Mouse (Mus musculus) hindbrain, embryonic 11.5 days (tissue): ENCODE results near the gene Osbpl3. TPM values are rescaled to one million over a fixed set of nuclear protein-coding genes. Genes with fewer than 3 reads are reported as not detected.

Experiments
- ATAC-seq: fragments of 200-750 bp; cut with Nextera tagmentation; 2 replicates; pipeline ENCODE4 v1.8.0; 2017; ENCODE audit warnings: mild to moderate bottlenecking, moderate TSS enrichment, moderate library complexity; ENCODE audit not compliant: low FRiP score
- DNase-seq: peaks from one replicate; pipeline ENCODE4 v3.0.0-alpha.2; 2015; ENCODE audit warnings: low spot score
- H3K27ac ChIP-seq: fragments of 300-500 bp; sonication (generic); 2 replicates; pipeline ENCODE4 v1.5.1; 2014; ENCODE audit warnings: mild to moderate bottlenecking, low read depth, low read length
- H3K27me3 ChIP-seq: fragments of 300-500 bp; sonication (generic); 2 replicates; pipeline ENCODE4 v1.6.1; 2014; ENCODE audit warnings: mild to moderate bottlenecking, low read length, moderate library complexity, mixed read lengths; ENCODE audit not compliant: control insufficient read depth, insufficient read depth
- H3K36me3 ChIP-seq: fragments of 300-500 bp; sonication (generic); 2 replicates; pipeline ENCODE4 v1.6.1; 2014; ENCODE audit warnings: mild to moderate bottlenecking, low read length, moderate library complexity, mixed read lengths; ENCODE audit not compliant: control insufficient read depth, insufficient read depth
- H3K4me1 ChIP-seq: fragments of 300-500 bp; sonication (generic); replicated peaks from 2 replicates; pipeline ENCODE4 v1.6.1; 2014; ENCODE audit warnings: low read length, mixed read lengths; ENCODE audit not compliant: control insufficient read depth, insufficient read depth
- H3K4me2 ChIP-seq: fragments of 300-500 bp; sonication (generic); replicated peaks from 2 replicates; pipeline ENCODE4 v1.6.1; 2014; ENCODE audit warnings: mild to moderate bottlenecking, low read depth, low read length
- H3K4me3 ChIP-seq: fragments of 300-500 bp; sonication (generic); 2 replicates; pipeline ENCODE4 v1.5.1; 2014; ENCODE audit warnings: low read depth, low read length
- H3K9ac ChIP-seq: fragments of 300-500 bp; sonication (generic); 2 replicates; pipeline ENCODE4 v1.6.1; 2014; ENCODE audit warnings: low read depth, low read length
- H3K9me3 ChIP-seq: fragments of 300-500 bp; sonication (generic); 2 replicates; pipeline ENCODE4 v1.6.1; 2016; ENCODE audit warnings: low read length; ENCODE audit not compliant: control insufficient read depth
- WGBS: fragments of 180-500 bp; shearing (Covaris S2); extraction: QIAGEN DNeasy Blood & Tissue Kit; methylation state at CpG from one replicate; pipeline ENCODE4 v1.1.7; 2014; 5-methylcytosine and 5-hydroxymethylcytosine counted together
- polyA plus RNA-seq: library from polyadenylated mRNA; unstranded; fragments of >200 nt; fragmentation: Nextera tagmentation; extraction: Ambion mirVana; gene quantifications from 2 replicates; pipeline ENCODE4 v1.2.1, GENCODE M21; 2014

The Osbpl3 gene
- polyA plus RNA-seq, 1 experiment from 2014 or later: 7.2 TPM

DNA sequence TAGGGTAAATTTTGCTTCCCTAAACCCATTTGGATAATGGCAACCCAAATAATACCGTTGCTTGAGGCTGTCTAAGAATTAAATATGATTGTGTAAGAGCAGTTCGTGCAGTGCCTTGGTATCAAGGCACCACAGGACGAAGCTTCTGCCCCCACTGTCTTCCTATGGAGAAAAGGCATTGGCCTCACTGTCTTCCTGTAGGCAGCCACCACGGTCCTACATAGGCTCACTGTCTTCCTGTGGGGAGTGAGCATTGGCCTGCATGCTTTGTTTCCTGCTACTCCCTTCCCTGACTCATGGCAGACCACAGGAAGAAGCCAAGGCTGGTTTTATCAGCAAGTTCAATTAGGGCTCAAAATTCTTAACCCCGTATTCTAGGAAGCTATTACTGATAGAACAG lies 3.3 kb upstream of the Osbpl3 start:
- DNase-seq (no peak), ATAC-seq (no peak)
- no peaks in the 10 kb centered on the region for H3K36me3 ChIP-seq
- WGBS: 82% methylated on average over 5 of the region's 5 CpGs
- H3K4me1 ChIP-seq: no peaks in the 10 kb centered on the region
- no peaks in the 10 kb centered on the region; the same call in 1 of the 2 replicates for H3K27me3 ChIP-seq
- H3K9ac ChIP-seq: no peak overlapping the region
- no peaks in the 10 kb centered on the region for H3K9me3 ChIP-seq
- H3K4me2 ChIP-seq: no peak overlapping the region
- no peak overlapping the region for H3K4me3 ChIP-seq
- no peak overlapping the region for H3K27ac ChIP-seq

DNA sequence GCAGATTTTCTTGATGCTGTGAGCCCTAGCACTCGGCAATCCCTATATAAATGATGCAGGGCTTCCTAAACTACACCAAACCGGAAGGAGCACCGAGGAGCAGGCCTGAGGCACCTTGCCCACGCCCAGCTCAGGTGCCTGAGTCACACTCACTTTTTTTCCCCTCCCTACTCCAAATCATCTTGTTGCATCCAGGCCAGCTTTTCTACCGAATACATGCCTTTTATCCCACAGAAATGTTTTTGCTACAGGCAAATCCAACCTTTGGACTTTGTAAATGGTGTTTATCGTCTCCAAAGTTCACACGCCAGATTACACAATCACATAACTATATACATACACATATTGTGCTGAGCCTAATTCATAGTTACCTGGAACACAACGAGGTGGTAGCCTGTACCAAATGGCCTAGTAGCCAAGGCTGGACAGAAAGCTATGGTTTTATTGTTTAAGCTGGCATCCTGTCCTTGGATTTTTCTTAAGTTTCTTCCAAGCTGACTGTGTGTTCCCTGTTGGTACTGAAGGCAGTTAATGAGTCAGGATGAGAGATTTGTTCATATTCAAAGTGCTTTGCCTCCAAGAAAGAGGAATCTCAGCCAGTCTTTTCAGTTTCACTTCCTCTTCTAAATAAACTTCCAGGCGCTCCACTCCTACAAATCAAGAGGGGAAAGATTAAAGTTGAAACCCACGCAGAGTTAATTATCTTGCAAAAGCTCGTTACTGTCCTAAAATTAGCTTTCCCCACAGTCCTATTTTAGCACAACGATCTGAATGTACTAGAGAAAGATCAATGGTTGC lies 1.7 kb upstream of the Osbpl3 start:
- ATAC-seq: no peak
- Histone ChIP-seq H3K27ac (no peak overlapping the region), H3K4me1 (no peaks in the 10 kb centered on the region), H3K9ac (no peak overlapping the region), H3K9me3 (no peaks in the 10 kb centered on the region), H3K27me3 (no peaks in the 10 kb centered on the region; the same call in 1 of the 2 replicates), H3K36me3 (no peaks in the 10 kb centered on the region), H3K4me3 (no peak overlapping the region), H3K4me2 (no peak overlapping the region)
- no peak for DNase-seq
- 89% methylated on average over 12 of the region's 12 CpGs for whole genome bisulfite sequencing

DNA sequence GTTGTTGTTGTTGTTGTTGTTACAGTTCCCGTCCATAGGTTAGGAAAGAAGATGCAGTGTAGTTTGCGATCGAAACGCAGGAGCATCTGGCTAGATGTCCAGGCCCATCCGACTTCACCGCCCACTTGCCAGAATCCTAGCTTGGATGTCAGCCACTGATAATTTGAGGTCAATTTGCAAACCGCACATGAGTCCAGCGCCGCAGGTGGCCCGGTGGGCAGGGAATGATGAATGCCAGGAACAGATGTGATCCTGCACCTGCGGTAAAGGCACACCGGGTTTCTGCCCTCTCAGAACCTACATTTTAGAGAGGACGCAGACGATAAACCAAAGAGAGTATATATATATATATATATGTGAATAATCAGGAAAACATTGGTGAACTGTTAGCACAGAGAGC lies 705 bp upstream of the Osbpl3 start:
- ATAC-seq: no peak; the same call in 1 of the 2 replicates

DNA sequence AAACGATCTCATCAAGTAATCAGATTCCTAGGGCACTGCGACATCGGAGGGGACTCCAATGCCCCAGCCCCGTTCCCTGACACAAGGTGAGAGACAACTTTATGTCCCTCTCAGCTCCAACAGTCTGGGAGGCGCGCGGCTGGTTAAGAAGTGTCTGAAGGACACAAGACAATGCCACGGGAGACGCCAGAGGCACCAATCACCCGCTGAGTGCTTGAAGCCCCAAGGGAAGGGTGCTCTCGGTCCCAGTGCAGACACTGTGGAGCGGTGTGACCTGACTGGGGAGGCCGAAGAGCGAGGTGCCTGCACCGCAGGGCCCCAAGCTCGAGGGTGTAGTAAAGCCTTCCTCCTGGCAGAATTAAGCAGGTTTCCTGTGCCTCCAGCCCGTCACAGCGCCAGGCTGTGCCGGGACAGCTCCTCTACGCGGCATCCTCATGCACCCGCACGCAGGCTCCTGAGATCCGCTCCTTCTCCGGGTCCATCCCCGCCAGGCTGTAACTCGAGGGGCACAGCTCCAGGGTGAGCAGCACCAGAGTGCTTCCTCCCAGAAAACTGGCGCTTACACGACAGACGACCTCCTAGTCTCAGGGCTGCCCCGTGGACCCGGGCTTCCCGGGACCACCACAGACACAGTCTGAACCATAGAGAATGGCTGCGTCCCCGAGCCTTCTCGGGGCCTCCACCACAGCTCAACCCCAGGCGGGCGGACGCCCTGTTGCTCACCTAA lies 736 bp downstream of the Osbpl3 start:
- H3K4me3 ChIP-seq: peak overlapping the region; percentile 71
- DNase-seq: peak; percentile 67

More for the DNA sequence above, 705 bp upstream of the Osbpl3 start:
- Histone ChIP-seq H3K4me3 (peak overlapping the region; percentile 6), H3K27ac (no peak overlapping the region), H3K27me3 (no peaks in the 10 kb centered on the region; the same call in 1 of the 2 replicates), H3K9ac (peak overlapping the region; percentile 19; the same call in 1 of the 2 replicates), H3K36me3 (no peaks in the 10 kb centered on the region), H3K4me2 (peak overlapping the region; percentile 97), H3K9me3 (no peaks in the 10 kb centered on the region), H3K4me1 (no peaks in the 10 kb centered on the region)
- 67% methylated on average over 14 of the region's 14 CpGs for WGBS
- DNase-seq: peak; percentile 16

DNA sequence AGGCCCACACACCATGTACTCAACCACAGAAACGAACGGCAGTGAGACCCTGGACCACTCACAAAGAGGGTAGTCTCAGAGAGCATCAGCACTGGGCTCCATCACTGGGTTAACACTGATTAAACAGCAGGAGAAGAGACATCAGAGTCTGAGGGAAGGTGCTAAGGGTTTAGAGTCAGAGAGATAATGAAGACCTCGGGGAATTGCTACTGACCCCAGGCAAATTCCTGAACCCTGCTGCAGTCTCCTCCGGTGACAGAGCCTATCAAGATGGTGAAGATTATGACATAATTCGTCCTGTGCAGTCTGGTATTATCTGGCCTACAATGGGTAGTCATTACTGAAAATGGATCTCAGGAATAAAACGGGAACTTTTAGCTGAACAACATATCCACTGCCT lies 2.4 kb downstream of the Osbpl3 start:
- ATAC-seq (no peak), DNase-seq (no peak)
- H3K4me2 ChIP-seq: no peak overlapping the region

More for the DNA sequence above, 736 bp downstream of the Osbpl3 start:
- H3K27ac ChIP-seq: no peak overlapping the region
- no peaks in the 10 kb centered on the region for H3K36me3 ChIP-seq
- H3K9me3 ChIP-seq: no peaks in the 10 kb centered on the region
- no peaks in the 10 kb centered on the region for H3K4me1 ChIP-seq
- H3K4me2 ChIP-seq: peak overlapping the region; percentile 97
- ATAC-seq: peak; percentile 66
- under 1% methylated on average over 39 of the region's 39 CpGs for WGBS
- no peaks in the 10 kb centered on the region; the same call in 1 of the 2 replicates for H3K27me3 ChIP-seq
- H3K9ac ChIP-seq: peak overlapping the region; percentile 77

DNA sequence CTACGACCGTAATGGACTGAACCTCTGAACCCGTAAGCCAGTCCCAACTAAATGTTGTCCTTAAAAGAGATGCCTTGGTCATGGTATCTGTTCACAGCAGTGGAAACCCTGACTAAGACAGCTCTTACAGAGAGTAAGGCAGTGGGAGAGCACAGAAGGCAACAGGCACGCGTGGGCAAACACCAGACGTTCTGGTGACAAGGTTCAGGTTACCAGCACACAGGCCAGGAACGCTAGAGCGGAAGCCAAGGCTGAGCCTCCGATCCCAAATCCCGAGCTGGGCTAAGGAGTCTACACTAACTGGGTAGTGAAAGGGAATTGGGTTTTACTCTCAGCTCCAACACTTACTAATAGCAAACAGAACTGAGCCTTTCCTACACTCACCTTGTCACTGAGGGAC lies 3.8 kb downstream of the Osbpl3 start:
- Histone ChIP-seq H3K27ac (no peak overlapping the region), H3K9ac (no peak overlapping the region), H3K4me3 (no peak overlapping the region), H3K4me1 (no peaks in the 10 kb centered on the region), H3K9me3 (no peaks in the 10 kb centered on the region), H3K27me3 (no peaks in the 10 kb centered on the region; the same call in 1 of the 2 replicates), H3K36me3 (no peaks in the 10 kb centered on the region), H3K4me2 (no peak overlapping the region)
- 91% methylated on average over 10 of the region's 10 CpGs for WGBS
- DNase-seq (no peak), ATAC-seq (no peak)

More for the DNA sequence above, 2.4 kb downstream of the Osbpl3 start:
- Histone ChIP-seq H3K4me1 (no peaks in the 10 kb centered on the region), H3K9me3 (no peaks in the 10 kb centered on the region), H3K9ac (no peak overlapping the region), H3K36me3 (no peaks in the 10 kb centered on the region), H3K27ac (no peak overlapping the region), H3K27me3 (no peaks in the 10 kb centered on the region; the same call in 1 of the 2 replicates), H3K4me3 (no peak overlapping the region)
- 62% methylated on average over 6 of the region's 6 CpGs for WGBS

DNA sequence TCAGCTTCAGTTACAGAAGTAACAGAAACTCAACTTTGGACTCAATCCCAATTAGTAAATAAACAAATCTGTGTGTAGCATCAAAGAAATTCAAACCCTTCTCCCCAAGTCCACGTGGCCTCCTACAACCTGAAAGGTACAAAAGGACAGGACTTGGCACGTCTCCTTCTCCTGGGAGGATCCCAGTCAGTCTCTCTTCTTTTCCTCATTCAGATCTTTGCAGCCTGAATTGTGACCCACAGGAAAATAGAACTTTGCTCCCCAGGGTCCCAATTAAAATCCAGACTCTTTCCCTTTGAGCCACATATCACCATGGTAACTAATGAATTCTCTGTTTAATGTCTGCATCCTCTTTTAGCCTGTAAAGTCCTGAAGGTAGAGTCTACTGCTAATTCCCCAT lies 10.4 kb downstream of the Osbpl3 start:
- WGBS: 65% methylated on average over 2 of the region's 2 CpGs
- no peak for ATAC-seq

DNA sequence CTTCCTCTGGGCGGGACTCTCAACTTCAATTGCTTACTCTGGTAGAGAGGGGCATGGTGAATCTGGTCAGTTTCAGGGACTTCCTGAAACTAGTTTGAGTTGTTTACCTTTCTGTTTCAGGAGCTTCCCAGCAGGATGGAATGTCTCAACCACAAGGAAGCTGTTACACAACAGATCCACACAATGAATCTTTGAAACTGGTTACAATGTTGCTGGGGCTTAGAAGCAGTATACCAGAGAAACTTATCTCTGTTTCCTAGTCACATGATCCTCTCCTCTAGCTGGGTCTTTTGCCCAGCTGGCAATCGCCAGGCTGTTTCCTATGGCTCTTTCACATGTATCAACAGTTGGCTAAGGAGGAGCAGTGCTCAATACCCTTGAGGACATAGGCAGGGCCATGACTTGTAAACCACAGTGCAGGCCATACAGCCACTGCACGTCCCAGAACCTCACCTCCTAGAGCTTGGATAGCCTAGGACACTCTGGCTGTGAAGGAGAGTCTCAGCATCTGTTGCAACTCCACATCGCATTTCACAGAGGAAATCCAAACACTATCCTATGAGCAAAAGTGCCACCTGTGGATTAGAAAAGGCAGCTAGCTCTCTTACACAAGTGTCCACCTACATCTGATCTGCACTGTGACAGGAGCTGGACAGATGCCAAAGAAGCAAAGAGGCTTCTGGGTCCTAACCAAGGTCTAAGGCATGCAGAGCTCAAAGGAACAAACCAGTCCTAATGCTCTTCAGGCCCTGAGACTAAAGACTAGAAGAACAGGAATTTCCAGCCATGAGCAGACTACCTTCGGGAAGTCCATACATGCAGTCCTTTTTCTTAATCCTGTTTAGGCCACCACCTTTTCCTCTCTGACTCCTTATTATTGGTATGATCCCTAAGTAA lies 14.8 kb downstream of the Osbpl3 start:
- Histone ChIP-seq H3K4me3 (no peak overlapping the region), H3K4me2 (no peak overlapping the region), H3K9me3 (no peaks in the 10 kb centered on the region), H3K27me3 (no peaks in the 10 kb centered on the region), H3K27ac (no peak overlapping the region), H3K36me3 (no peaks in the 10 kb centered on the region), H3K4me1 (no peaks in the 10 kb centered on the region), H3K9ac (no peak overlapping the region)
- ATAC-seq (no peak), DNase-seq (no peak)
- WGBS: 94% methylated on average over 5 of the region's 5 CpGs

More for the DNA sequence above, 10.4 kb downstream of the Osbpl3 start:
- H3K27ac ChIP-seq: no peak overlapping the region
- H3K36me3 ChIP-seq: no peaks in the 10 kb centered on the region
- no peak overlapping the region for H3K4me3 ChIP-seq
- no peak overlapping the region for H3K4me2 ChIP-seq
- H3K4me1 ChIP-seq: no peaks in the 10 kb centered on the region
- H3K9me3 ChIP-seq: no peaks in the 10 kb centered on the region
- no peaks in the 10 kb centered on the region for H3K27me3 ChIP-seq
- DNase-seq: no peak
- H3K9ac ChIP-seq: no peak overlapping the region
